In genomic region chr19:59010802-59011201, GRCm38 (mm10) we compare ENCODE assay signal across 13 mouse cellular contexts.
"Had no signal": no experiment of that assay in that cellular context is flagged by ENCODE, and none has a peak within 500 bp of the region (broad histone marks: within the 10 kb centered on the region; RNA-seq: fewer than 3 reads in every experiment).

No protein-coding gene starts in this region.

- H3K36me3 ChIP-seq: limb, embryonic 12.5 days; liver, embryonic 13.5 days; lung, embryonic 15.5 days; midbrain, embryonic 12.5 days; stomach, embryonic 15.5 days had no signal

- H3K27ac ChIP-seq: limb, embryonic 12.5 days; liver, embryonic 13.5 days; lung, embryonic 15.5 days; macrophage; midbrain, embryonic 12.5 days; stomach, embryonic 15.5 days had no signal

- H3K4me1 ChIP-seq: limb, embryonic 12.5 days; liver, embryonic 13.5 days; lung, embryonic 15.5 days; stomach, embryonic 15.5 days had no signal

- H3K9me3 ChIP-seq: limb, embryonic 12.5 days; liver, embryonic 13.5 days; lung, embryonic 15.5 days; midbrain, embryonic 12.5 days; stomach, embryonic 15.5 days had no signal

- ATAC-seq: liver, postnatal 0 days had no signal

- H3K27me3 ChIP-seq: liver, embryonic 13.5 days; lung, embryonic 15.5 days; stomach, embryonic 15.5 days had no signal

- H3K9ac ChIP-seq: limb, embryonic 12.5 days; liver, embryonic 13.5 days; liver, postnatal 0 days; lung, embryonic 15.5 days; midbrain, embryonic 12.5 days; stomach, embryonic 15.5 days had no signal

- H3K4me3 ChIP-seq: limb, embryonic 12.5 days; liver, embryonic 13.5 days; lung, embryonic 15.5 days; midbrain, embryonic 12.5 days; stomach, embryonic 15.5 days had no signal

- DNase-seq: kidney, postnatal 25 days; liver; liver, embryonic 13.5 days; liver, postnatal 0 days; lung, postnatal 14 days; right cerebral cortex, postnatal 14 days; thymus, adult 2 months; thymus, postnatal 25 days had no signal

- H3K4me2 ChIP-seq: limb, embryonic 12.5 days; liver, embryonic 13.5 days; lung, embryonic 15.5 days; midbrain, embryonic 12.5 days; stomach, embryonic 15.5 days had no signal
